Mouse (Mus musculus) embryonic facial prominence, embryonic 14.5 days (tissue): ENCODE results near the gene Rassf6. TPM values are rescaled to one million over a fixed set of nuclear protein-coding genes. Genes with fewer than 3 reads are reported as not detected.
A peak's percentile ranks its signal among the peaks of the same experiment; 100 is the strongest.

Experiments used
- ATAC-seq: fragments of 200-750 bp; cut with Nextera tagmentation; 2 replicates; pipeline ENCODE4 v1.8.0; 2017; ENCODE audit warnings: low read depth, moderate number of reproducible peaks, moderate TSS enrichment
- DNase-seq: peaks from one replicate; pipeline ENCODE4 v3.0.0-alpha.2; 2015; ENCODE audit warnings: low spot score
- H3K27ac ChIP-seq: fragments of 300-500 bp; sonication (generic); replicated peaks from 2 replicates; pipeline ENCODE4 v1.5.1; 2014; ENCODE audit warnings: low read depth, mild to moderate bottlenecking, low read length, moderate library complexity
- H3K27me3 ChIP-seq: fragments of 300-500 bp; sonication (generic); replicated peaks from 2 replicates; pipeline ENCODE4 v1.6.1; 2014; ENCODE audit warnings: low read length; ENCODE audit not compliant: control insufficient read depth, insufficient read depth
- H3K36me3 ChIP-seq: fragments of 300-500 bp; sonication (generic); 2 replicates; pipeline ENCODE4 v1.6.1; 2014; ENCODE audit warnings: low read length, mixed read lengths; ENCODE audit not compliant: control insufficient read depth, insufficient read depth
- H3K4me1 ChIP-seq: fragments of 300-500 bp; sonication (generic); 2 replicates; pipeline ENCODE4 v1.6.1; 2014; ENCODE audit warnings: antibody characterized with exemption, low read length; ENCODE audit not compliant: control insufficient read depth, insufficient read depth
- H3K4me2 ChIP-seq: fragments of 300-500 bp; sonication (generic); 2 replicates; pipeline ENCODE4 v1.6.1; 2014; ENCODE audit warnings: low read depth, mild to moderate bottlenecking, low read length, moderate library complexity, mixed read lengths
- H3K4me3 ChIP-seq: fragments of 300-500 bp; sonication (generic); 2 replicates; pipeline ENCODE4 v1.5.1; 2014; ENCODE audit warnings: low read depth, mild to moderate bottlenecking, low read length
- H3K9ac ChIP-seq: fragments of 300-500 bp; sonication (generic); 2 replicates; pipeline ENCODE4 v1.6.1; 2014; ENCODE audit warnings: low read depth, mild to moderate bottlenecking, low read length, moderate library complexity, mixed read lengths
- H3K9me3 ChIP-seq: fragments of 300-500 bp; sonication (generic); 2 replicates; pipeline ENCODE4 v1.6.1; 2016; ENCODE audit warnings: low read length; ENCODE audit not compliant: control insufficient read depth
- WGBS: fragments of 180-500 bp; shearing (Covaris S2); extraction: QIAGEN DNeasy Blood & Tissue Kit; methylation state at CpG from one replicate; pipeline ENCODE4 v1.1.7; 2014; 5-methylcytosine and 5-hydroxymethylcytosine counted together
- polyA plus RNA-seq: library from polyadenylated mRNA; unstranded; fragments of >200 nt; fragmentation: Nextera tagmentation; extraction: Ambion mirVana; gene quantifications from 2 replicates; pipeline ENCODE4 v1.2.1, GENCODE M21; 2014

Rassf6 gene
- polyA plus RNA-seq = 2.0 and 2.1 TPM in 2 replicates

- peaks cover 6% of the 10 kb centered on the region; the same call in 1 of the 2 replicates for H3K4me1 ChIP-seq
- peak within 1 kb of the TSS; percentile 44 for H3K4me3 ChIP-seq
- no peaks in the 10 kb centered on the region; the same call in 1 of the 2 replicates for H3K27me3 ChIP-seq
- no peak within 1 kb of the TSS for H3K27ac ChIP-seq
- peak within 1 kb of the TSS; percentile 88 for H3K4me2 ChIP-seq
- WGBS = 6% methylated on average over 25 of the region's 26 CpGs
- H3K9ac ChIP-seq = peak within 1 kb of the TSS; percentile 56
- H3K9me3 ChIP-seq = no peaks in the 10 kb centered on the region
- peak; percentile 92 for ATAC-seq
- no peaks in the 10 kb centered on the region for H3K36me3 ChIP-seq
- DNase-seq = peak; percentile 57
These were observed at the start of gene Rassf6 for GRCm38 (mm10) chr5:90640286-90641217. TSS of gene Rassf6 (minus strand) at chr5:90640657.

- no peak overlapping the region for H3K9ac ChIP-seq
- H3K27me3 ChIP-seq = no peaks in the 10 kb centered on the region
- H3K4me1 ChIP-seq = no peaks in the 10 kb centered on the region
- H3K4me2 ChIP-seq = no peak overlapping the region
- 85% methylated on average over 8 of the region's 8 CpGs for WGBS
- no peak for ATAC-seq
- peak; percentile 17 for DNase-seq
- no peaks in the 10 kb centered on the region for H3K9me3 ChIP-seq
- H3K4me3 ChIP-seq = no peak overlapping the region
- no peak overlapping the region for H3K27ac ChIP-seq
- no peaks in the 10 kb centered on the region for H3K36me3 ChIP-seq
These were observed 49.1 kb upstream of the Rassf6 start for GRCm38 (mm10) chr5:90689426-90690128.

GRCm38 (mm10) chr5:90687913-90688312, 47.5 kb upstream of the Rassf6 start:
- DNase-seq = no peak
- ATAC-seq = no peak
- H3K27me3 ChIP-seq = no peaks in the 10 kb centered on the region
- no peak overlapping the region for H3K4me3 ChIP-seq
- no peaks in the 10 kb centered on the region for H3K4me1 ChIP-seq
- no peaks in the 10 kb centered on the region for H3K36me3 ChIP-seq
- WGBS = 84% methylated on average over 10 of the region's 10 CpGs
- H3K27ac ChIP-seq = no peak overlapping the region
- H3K4me2 ChIP-seq = no peak overlapping the region
- H3K9ac ChIP-seq = no peak overlapping the region
- H3K9me3 ChIP-seq = no peaks in the 10 kb centered on the region

GRCm38 (mm10) chr5:90684994-90685393, 44.5 kb upstream of the Rassf6 start:
- Histone ChIP-seq H3K27ac (no peak overlapping the region), H3K27me3 (no peaks in the 10 kb centered on the region), H3K4me2 (no peak overlapping the region), H3K9me3 (no peaks in the 10 kb centered on the region), H3K9ac (no peak overlapping the region), H3K36me3 (no peaks in the 10 kb centered on the region), H3K4me3 (no peak overlapping the region), H3K4me1 (no peaks in the 10 kb centered on the region)
- ATAC-seq (peak; percentile 79; the same call in 1 of the 2 replicates), DNase-seq (peak; percentile 29)
- 33% methylated on average over 4 of the region's 4 CpGs for WGBS

- no peaks in the 10 kb centered on the region for H3K4me1 ChIP-seq
- H3K9ac ChIP-seq = no peak overlapping the region
- no peak for DNase-seq
- WGBS = 74% methylated on average over 4 of the region's 4 CpGs
- H3K27me3 ChIP-seq = no peaks in the 10 kb centered on the region
- no peak overlapping the region for H3K4me3 ChIP-seq
- H3K4me2 ChIP-seq = no peak overlapping the region
- H3K36me3 ChIP-seq = no peaks in the 10 kb centered on the region
- ATAC-seq = no peak
- H3K27ac ChIP-seq = no peak overlapping the region
- H3K9me3 ChIP-seq = no peaks in the 10 kb centered on the region
These were observed 41.4 kb upstream of the Rassf6 start for GRCm38 (mm10) chr5:90681842-90682241.

- no peaks in the 10 kb centered on the region for H3K4me1 ChIP-seq
- no peak overlapping the region for H3K4me3 ChIP-seq
- H3K27me3 ChIP-seq = no peaks in the 10 kb centered on the region
- no peak for DNase-seq
- no peaks in the 10 kb centered on the region for H3K36me3 ChIP-seq
- no peak for ATAC-seq
- no peak overlapping the region for H3K4me2 ChIP-seq
- H3K9ac ChIP-seq = no peak overlapping the region
- H3K27ac ChIP-seq = no peak overlapping the region
- 80% methylated on average over 2 of the region's 2 CpGs for WGBS
- H3K9me3 ChIP-seq = no peaks in the 10 kb centered on the region
These were observed 37.1 kb upstream of the Rassf6 start for GRCm38 (mm10) chr5:90677560-90677959.

GRCm38 (mm10) chr5:90661852-90662251, 21.4 kb upstream of the Rassf6 start:
- Histone ChIP-seq H3K4me3 (no peak overlapping the region), H3K36me3 (no peaks in the 10 kb centered on the region), H3K27me3 (no peaks in the 10 kb centered on the region), H3K27ac (no peak overlapping the region), H3K4me1 (no peaks in the 10 kb centered on the region), H3K9me3 (no peaks in the 10 kb centered on the region), H3K4me2 (no peak overlapping the region), H3K9ac (no peak overlapping the region)
- DNase-seq (no peak), ATAC-seq (no peak)
- 61% methylated on average over 8 of the region's 8 CpGs for WGBS

GRCm38 (mm10) chr5:90661436-90661835, 21.0 kb upstream of the Rassf6 start:
- no peaks in the 10 kb centered on the region; the same call in 1 of the 2 replicates for H3K4me1 ChIP-seq
- no peaks in the 10 kb centered on the region for H3K9me3 ChIP-seq
- H3K9ac ChIP-seq = no peak overlapping the region
- ATAC-seq (peak; percentile 71; the same call in 1 of the 2 replicates), DNase-seq (peak; percentile 33)
- no peak overlapping the region for H3K4me3 ChIP-seq
- H3K36me3 ChIP-seq = no peaks in the 10 kb centered on the region
- H3K27ac ChIP-seq = no peak overlapping the region
- 7% methylated on average over 9 of the region's 9 CpGs for WGBS
- H3K27me3 ChIP-seq = no peaks in the 10 kb centered on the region
- H3K4me2 ChIP-seq = no peak overlapping the region; the same call in 1 of the 2 replicates
